Mouse (Mus musculus): ENCODE measurements at regions not wholly inside any gene's neighbourhood (a gene's known extent, or its start where the extent isn't known, plus 50 kb on each side); places are given as distances from the start of the nearest gene placed in this dataset.

DNA sequence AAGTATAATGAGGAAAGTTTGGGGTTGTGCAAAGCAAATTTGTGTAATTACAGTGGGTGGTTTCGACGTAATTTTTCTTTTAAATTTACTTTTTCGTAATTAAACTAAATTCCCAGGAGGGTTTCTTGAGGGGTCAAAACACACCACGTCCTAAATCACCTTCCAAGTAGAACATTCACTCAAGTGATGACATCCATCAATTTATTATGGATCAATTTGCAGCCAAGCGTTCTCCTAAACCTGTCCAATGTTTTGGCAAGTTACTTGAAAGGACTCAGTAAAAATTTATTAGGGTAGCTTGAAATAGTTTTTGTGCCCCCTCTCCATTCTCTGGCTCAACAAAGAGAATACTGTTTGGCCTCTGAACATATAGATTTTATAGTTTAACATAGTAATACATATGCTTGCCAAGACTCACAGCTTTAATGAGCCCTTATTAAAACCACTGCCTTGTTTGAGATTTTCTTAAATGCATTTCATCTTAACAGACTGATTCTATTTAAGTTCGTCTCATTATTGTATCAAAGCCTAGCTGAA is 94.6 kb upstream of the Robo2 start:
- H3K4me1 ChIP-seq (ENCODE audit: control insufficient read depth, insufficient read depth, low read length) = no peaks in the 10 kb centered on the region
- H3K36me3 ChIP-seq (ENCODE audit: control insufficient read depth, insufficient read depth, low read length) = no peaks in the 10 kb centered on the region
- H3K27ac ChIP-seq (ENCODE audit: insufficient read depth, low read depth, low read length) = no peak overlapping the region
- H3K27me3 ChIP-seq (replicated peaks; ENCODE audit: control insufficient read depth, insufficient read depth, low read length) = no peaks in the 10 kb centered on the region
- H3K4me3 ChIP-seq (ENCODE audit: insufficient read depth, low read depth, low read length) = no peak overlapping the region
- no peak for TF ChIP-seq POLR2A (IDR thresholded peaks at IDR 0.05; ENCODE audit: low read depth, low read length)
- TF ChIP-seq CTCF (conservative IDR thresholded peaks at IDR 0.05; ENCODE audit: insufficient read depth, insufficient read length, low read depth, low read length) = no peak
- DNase-seq = no peak
- WGBS = 63% methylated on average over 6 of the region's 6 CpGs

GRCm38 (mm10) chr16:74504426-74504825 is 92.8 kb upstream of the Robo2 start:
- no peak for TF ChIP-seq POLR2A (IDR thresholded peaks at IDR 0.05; ENCODE audit: low read depth, low read length)
- TF ChIP-seq CTCF (conservative IDR thresholded peaks at IDR 0.05; ENCODE audit: insufficient read depth, insufficient read length, low read depth, low read length) = no peak
- no peak for DNase-seq
- no peaks in the 10 kb centered on the region for H3K36me3 ChIP-seq (ENCODE audit: control insufficient read depth, insufficient read depth, low read length)
- no peaks in the 10 kb centered on the region for H3K27me3 ChIP-seq (replicated peaks; ENCODE audit: control insufficient read depth, insufficient read depth, low read length)
- WGBS = 55% methylated on average over 5 of the region's 5 CpGs
- no peak overlapping the region for H3K27ac ChIP-seq (ENCODE audit: insufficient read depth, low read depth, low read length)
- H3K4me3 ChIP-seq (ENCODE audit: insufficient read depth, low read depth, low read length) = no peak overlapping the region
- no peaks in the 10 kb centered on the region for H3K4me1 ChIP-seq (ENCODE audit: control insufficient read depth, insufficient read depth, low read length)

DNA sequence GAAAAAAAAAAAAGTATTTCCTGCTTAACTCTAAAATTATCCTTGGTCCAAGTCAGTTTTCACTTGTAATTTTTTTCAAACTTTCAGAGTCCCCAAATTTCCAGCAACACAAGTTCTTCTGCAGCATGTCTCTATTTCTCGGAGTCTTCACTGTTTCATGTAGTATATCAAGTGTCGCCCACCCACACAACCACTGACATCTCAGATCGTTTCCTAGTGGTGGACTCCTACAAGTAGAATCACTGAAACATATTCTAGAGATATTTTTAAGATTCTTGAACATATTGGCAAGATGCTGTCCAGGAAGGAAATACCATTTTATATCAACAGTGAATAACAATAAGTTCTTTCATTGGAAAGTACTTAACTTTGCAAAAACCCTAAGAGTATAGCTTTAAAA is 89.1 kb upstream of the Robo2 start:
- TF ChIP-seq CTCF (conservative IDR thresholded peaks at IDR 0.05; ENCODE audit: insufficient read depth, insufficient read length, low read depth, low read length) (no peak), POLR2A (IDR thresholded peaks at IDR 0.05; ENCODE audit: low read depth, low read length) (no peak)
- no peak for DNase-seq
- WGBS = 47% methylated on average over 3 of the region's 3 CpGs
- no peak overlapping the region for H3K4me3 ChIP-seq (ENCODE audit: insufficient read depth, low read depth, low read length)
- H3K27ac ChIP-seq (ENCODE audit: insufficient read depth, low read depth, low read length) = no peak overlapping the region
- H3K27me3 ChIP-seq (replicated peaks; ENCODE audit: control insufficient read depth, insufficient read depth, low read length) = no peaks in the 10 kb centered on the region
- H3K4me1 ChIP-seq (ENCODE audit: control insufficient read depth, insufficient read depth, low read length) = no peaks in the 10 kb centered on the region
- no peaks in the 10 kb centered on the region for H3K36me3 ChIP-seq (ENCODE audit: control insufficient read depth, insufficient read depth, low read length)

GRCm38 (mm10) chr16:74467745-74468420 is 56.3 kb upstream of the Robo2 start:
- DNase-seq = no peak
- 46% methylated on average over 6 of the region's 6 CpGs for WGBS
- Histone ChIP-seq H3K4me3 (ENCODE audit: insufficient read depth, low read depth, low read length) (no peak overlapping the region), H3K27ac (ENCODE audit: insufficient read depth, low read depth, low read length) (no peak overlapping the region), H3K4me1 (ENCODE audit: control insufficient read depth, insufficient read depth, low read length) (no peaks in the 10 kb centered on the region), H3K36me3 (ENCODE audit: control insufficient read depth, insufficient read depth, low read length) (no peaks in the 10 kb centered on the region), H3K27me3 (replicated peaks; ENCODE audit: control insufficient read depth, insufficient read depth, low read length) (no peaks in the 10 kb centered on the region)
- TF ChIP-seq CTCF (conservative IDR thresholded peaks at IDR 0.05; ENCODE audit: insufficient read depth, insufficient read length, low read depth, low read length) (no peak), POLR2A (IDR thresholded peaks at IDR 0.05; ENCODE audit: low read depth, low read length) (no peak)

DNA sequence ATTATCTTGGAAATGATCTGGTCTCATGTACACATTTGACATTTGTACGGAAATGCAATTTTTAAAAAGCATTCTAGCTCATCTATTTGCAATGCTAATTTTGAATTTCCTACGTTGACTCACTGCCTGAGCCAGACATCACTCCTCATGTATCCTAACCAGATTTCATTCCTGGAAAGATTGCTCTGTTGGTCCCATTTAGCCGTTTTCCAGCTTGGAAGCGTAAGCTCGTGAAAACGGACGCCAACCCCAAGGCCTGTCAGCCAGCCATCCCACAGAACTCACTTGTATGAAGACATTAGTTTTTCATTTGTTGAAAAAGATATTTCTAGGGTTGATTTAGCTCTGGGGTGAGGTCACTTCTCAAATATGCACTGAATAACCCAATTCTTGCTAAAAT is 55.5 kb upstream of the Robo2 start:
- Histone ChIP-seq H3K4me3 (ENCODE audit: insufficient read depth, low read depth, low read length) (no peak overlapping the region), H3K27ac (ENCODE audit: insufficient read depth, low read depth, low read length) (no peak overlapping the region), H3K27me3 (replicated peaks; ENCODE audit: control insufficient read depth, insufficient read depth, low read length) (no peaks in the 10 kb centered on the region), H3K36me3 (ENCODE audit: control insufficient read depth, insufficient read depth, low read length) (no peaks in the 10 kb centered on the region), H3K4me1 (ENCODE audit: control insufficient read depth, insufficient read depth, low read length) (no peaks in the 10 kb centered on the region)
- DNase-seq = no peak
- TF ChIP-seq CTCF (conservative IDR thresholded peaks at IDR 0.05; ENCODE audit: insufficient read depth, insufficient read length, low read depth, low read length) (no peak), POLR2A (IDR thresholded peaks at IDR 0.05; ENCODE audit: low read depth, low read length) (no peak)
- 76% methylated on average over 7 of the region's 7 CpGs for WGBS

- H3K4me1 ChIP-seq (ENCODE audit: control insufficient read depth, insufficient read depth, low read length) = no peaks in the 10 kb centered on the region
- no peaks in the 10 kb centered on the region for H3K36me3 ChIP-seq (ENCODE audit: control insufficient read depth, insufficient read depth, low read length)
- no peak for DNase-seq
- H3K27me3 ChIP-seq (replicated peaks; ENCODE audit: control insufficient read depth, insufficient read depth, low read length) = no peaks in the 10 kb centered on the region
- WGBS = 24% methylated on average over 2 of the region's 2 CpGs
- no peak overlapping the region for H3K27ac ChIP-seq (ENCODE audit: insufficient read depth, low read depth, low read length)
- no peak overlapping the region for H3K4me3 ChIP-seq (ENCODE audit: insufficient read depth, low read depth, low read length)
- TF ChIP-seq CTCF (conservative IDR thresholded peaks at IDR 0.05; ENCODE audit: insufficient read depth, insufficient read length, low read depth, low read length) (no peak), POLR2A (IDR thresholded peaks at IDR 0.05; ENCODE audit: low read depth, low read length) (no peak)
Measured at GRCm38 (mm10) chr16:74464835-74465234, 53.2 kb upstream of the Robo2 start.

DNA sequence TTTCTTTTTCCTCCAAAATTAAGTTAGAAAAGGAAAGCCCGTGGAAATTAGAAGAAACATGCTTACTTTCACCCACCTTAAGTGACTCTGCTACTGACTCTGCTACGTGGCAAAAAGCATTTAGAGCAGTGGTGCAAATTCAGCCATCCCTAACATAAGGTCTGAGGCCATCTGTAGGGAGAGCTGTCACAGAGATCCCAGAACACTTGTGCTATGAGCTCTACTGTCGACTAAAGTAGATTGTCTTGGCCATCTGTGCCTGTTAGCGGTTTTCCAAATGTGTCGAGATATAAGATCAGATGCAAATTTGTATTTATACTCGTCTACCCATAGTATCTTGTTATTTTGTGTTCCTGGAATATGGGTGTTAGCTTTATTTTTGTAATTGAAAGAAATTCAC is 52.7 kb upstream of the Robo2 start:
- H3K4me1 ChIP-seq (ENCODE audit: control insufficient read depth, insufficient read depth, low read length) = no peaks in the 10 kb centered on the region
- 30% methylated on average over 6 of the region's 6 CpGs for WGBS
- H3K4me3 ChIP-seq (ENCODE audit: insufficient read depth, low read depth, low read length) = no peak overlapping the region
- no peaks in the 10 kb centered on the region for H3K36me3 ChIP-seq (ENCODE audit: control insufficient read depth, insufficient read depth, low read length)
- no peak for DNase-seq
- no peaks in the 10 kb centered on the region for H3K27me3 ChIP-seq (replicated peaks; ENCODE audit: control insufficient read depth, insufficient read depth, low read length)
- no peak overlapping the region for H3K27ac ChIP-seq (ENCODE audit: insufficient read depth, low read depth, low read length)
- no peak for TF ChIP-seq CTCF (conservative IDR thresholded peaks at IDR 0.05; ENCODE audit: insufficient read depth, insufficient read length, low read depth, low read length)
- TF ChIP-seq POLR2A (IDR thresholded peaks at IDR 0.05; ENCODE audit: low read depth, low read length) = no peak
